Mouse (Mus musculus) frontal cortex, adult (tissue): Measurements from ENCODE around the gene Pcgf1.

Experiments used
- ATAC-seq: cut with Nextera tagmentation; 2 replicates; pipeline ENCODE4 v1.9.2; 2017; ENCODE audit warnings: mild to moderate bottlenecking, moderate library complexity, mixed read lengths; ENCODE audit not compliant: low TSS enrichment

The Pcgf1 gene

DNA sequence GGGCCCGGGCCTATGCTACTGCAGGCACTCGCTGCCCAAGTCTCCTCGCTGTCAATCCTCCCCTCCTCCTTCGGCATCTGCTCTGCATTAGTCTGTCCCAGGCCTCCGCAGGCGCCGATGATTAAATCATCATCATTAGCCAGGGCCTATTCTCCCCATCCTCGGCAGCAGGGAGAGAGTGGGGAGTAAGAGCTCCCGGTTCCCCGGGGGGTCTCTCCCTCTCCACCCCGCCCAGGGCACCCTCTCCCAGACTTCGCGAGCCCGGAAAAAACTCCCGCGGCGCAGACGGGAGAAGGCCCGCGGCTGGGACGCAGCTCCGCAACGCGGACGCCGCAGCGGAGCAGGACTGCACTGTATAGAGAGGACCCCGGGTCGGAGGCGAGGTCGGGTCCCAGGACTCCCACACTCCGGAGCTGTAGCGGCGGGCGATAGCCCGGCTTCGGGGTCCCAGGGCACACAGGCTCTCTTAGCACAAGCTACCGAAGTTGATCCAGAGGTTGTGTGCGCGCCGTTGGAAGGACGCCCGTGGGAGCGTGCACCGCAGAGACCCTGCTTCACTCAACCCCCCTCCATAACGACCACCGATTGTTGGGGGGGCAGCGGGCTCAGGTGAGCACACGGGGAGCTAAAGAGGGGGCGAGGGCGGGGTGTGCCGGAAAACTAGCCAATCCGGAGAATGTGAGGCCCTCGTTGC is at the start of gene Pcgf1:
Gene Pcgf1 (plus strand): TSS at position 240 of the 694 bp plus-strand sequence.
- peak; percentile 39; the same call in 1 of the 2 replicates for ATAC-seq

DNA sequence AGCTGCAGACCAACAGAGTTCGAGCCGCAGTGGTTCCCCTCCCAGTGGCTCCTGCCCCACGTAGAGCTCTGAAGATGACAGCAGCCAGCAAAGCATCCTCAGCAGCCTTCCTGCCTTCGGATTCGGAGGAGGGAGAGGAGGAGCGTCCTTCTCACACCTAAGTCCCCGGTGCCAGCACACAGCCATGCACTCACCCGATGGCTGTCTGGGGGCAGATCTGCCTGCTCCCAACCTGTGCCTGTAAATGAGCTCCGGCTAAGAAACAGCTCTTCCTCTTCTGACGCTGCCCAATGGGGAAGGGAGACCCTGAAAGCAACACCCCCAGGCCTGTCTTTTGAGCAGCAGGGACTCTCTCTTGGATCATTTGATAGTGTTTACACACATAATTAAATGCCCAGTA is 47.9 kb upstream of the Pcgf1 start:
- no peak for ATAC-seq

DNA sequence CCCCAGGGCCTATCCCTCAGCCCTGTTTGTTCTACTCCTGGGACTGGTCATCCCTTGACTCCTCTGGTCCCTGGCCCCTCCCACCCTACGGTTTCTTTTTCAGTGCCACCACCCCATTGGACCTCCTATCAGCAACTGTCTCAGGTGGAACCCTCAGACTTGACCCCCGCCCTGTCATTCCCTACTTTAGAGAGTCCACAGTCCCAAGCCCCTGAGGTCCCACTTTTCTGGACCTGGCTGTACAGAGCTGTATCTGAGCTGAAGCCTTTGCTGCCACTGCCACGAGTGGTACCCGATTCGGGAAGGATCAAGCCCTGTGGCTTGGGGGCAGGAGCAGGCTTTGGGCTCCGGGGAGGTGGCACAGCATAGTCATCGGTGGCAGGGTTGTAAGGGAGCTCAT is 46.6 kb upstream of the Pcgf1 start:
- no peak for ATAC-seq

DNA sequence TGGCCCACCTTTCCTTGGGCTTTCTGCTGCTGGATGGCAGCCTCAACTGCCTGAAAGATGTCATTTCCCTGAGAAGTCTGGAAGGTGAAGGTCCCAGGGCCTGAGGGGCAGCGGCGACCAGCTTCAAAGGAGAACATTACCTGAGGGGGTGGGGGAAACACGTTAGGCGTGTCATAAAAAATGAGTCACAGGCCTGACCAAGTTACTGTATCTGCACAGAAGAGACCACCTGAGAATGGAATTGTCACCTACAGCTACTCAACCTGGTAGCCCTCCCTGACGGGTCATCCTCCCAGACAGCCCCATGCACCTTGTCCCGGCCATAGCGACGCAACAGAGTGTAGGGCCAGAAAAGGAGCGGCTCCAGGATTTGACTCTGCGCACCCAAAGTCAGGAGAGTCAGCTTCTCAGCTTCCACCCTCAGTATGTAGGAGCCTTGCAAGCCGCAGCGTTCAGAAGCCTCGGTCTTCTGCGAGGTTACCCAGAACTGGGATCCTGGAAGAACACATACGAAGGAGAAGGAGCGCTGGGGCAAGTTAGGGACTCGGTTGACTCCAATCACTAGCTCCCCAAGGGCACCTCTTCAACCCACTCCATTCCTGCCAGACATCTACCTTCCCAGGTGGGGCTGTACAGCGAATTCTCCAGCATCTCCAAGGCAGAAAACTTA is 45.6 kb upstream of the Pcgf1 start:
- ATAC-seq, result no peak

DNA sequence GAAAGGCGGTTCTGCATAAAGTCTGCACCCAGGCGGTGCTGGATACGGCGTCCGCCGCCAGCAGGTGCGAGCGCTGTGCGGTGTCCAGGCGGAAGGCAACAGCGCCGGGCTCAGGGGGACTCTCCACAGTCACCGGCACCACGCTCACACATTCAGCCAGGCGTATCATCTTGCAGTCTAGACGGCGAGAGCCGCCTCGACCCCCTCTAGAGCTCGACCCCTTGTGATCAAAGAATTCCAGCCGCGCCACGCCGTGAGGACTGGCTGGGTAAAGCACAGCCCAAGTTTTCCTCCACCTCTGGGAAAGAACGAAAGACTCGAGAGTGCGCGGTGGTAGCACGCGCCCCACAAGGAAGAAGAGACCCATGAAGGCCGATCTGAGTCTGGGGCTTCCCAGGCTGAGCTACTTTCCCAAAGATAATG is 44.9 kb upstream of the Pcgf1 start:
- ATAC-seq, result peak; percentile 48

DNA sequence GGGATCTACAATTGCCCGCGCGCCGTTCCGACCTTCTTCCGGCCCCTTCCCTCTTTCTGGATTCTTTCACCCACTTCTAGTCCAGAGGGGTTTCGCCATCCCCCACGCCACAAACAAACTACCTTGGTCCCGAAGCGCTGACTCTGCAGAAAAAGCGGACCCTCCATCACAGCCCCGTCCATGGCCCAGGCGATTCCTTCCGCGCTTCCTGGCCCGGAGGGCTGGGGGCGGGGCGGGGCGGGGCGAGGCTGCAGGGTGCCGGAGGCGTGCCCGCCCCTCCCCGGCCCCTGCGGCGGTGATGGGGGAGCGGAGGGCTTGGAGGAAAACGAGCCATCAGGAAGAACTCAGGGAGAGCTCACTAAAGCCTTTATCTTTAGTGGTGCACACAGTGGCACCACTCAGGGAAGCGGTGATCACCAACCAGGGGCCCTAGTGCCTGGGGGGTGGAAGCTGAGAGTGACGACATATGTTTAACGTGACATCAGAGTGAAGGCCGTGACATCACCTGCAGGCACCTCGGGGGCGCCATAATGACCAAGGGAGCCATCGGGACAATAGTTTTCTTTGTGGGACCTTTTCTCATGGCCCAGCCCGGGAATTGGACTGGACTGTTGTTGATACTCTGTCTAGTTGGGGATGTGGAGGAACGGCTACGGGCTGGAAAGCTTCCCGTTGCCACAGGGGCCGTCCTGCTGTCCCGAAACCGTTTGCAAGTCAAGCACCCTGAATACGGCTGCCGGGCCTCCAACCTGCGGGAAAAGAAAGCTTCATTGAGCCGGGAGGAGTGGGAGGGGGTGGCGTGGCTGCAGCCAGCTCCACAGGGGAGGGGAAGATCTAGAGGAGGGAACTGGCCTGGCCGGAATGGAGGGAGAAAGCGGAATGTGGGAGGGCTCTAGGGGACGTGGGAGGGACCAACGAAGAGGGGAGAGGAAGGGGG is 44.2 kb upstream of the Pcgf1 start, which contains the start of the genes Dok1 and Loxl3:
Gene Dok1 (minus strand): TSS at position 223 of the 937 bp plus-strand sequence.
Gene Loxl3 (plus strand): TSS at position 925 of the 937 bp plus-strand sequence.
- peak; percentile 29; the same call in 1 of the 2 replicates for ATAC-seq

DNA sequence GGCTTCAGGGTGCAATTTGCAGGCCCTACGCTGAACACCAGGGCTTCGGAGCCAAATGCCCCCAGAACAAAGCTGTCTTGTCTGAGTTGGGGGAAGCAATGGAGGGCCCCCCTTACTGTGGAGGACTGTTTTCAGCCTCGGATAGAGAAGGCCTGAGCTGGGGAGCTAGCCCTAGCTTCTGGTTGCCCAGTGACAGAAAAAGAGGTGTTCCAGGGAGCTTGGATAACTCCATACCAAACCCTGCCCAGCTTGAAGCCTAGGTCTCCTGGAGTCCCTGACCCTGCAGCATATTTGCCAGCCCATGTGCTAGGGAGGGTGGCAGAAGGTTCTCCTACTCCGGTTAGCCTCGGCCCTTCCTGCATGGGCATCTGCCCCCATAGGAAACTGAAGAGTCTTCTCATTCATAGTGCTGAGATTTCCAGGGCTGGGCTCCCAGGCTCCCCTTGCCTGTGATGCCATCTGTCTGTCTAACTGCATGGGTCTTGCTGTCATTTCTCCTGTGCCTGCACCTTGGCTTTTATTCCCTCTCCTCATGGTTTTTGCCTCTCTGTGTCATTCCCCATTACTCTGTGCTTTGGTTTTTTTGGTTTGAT is 43.1 kb upstream of the Pcgf1 start:
- ATAC-seq, result no peak

DNA sequence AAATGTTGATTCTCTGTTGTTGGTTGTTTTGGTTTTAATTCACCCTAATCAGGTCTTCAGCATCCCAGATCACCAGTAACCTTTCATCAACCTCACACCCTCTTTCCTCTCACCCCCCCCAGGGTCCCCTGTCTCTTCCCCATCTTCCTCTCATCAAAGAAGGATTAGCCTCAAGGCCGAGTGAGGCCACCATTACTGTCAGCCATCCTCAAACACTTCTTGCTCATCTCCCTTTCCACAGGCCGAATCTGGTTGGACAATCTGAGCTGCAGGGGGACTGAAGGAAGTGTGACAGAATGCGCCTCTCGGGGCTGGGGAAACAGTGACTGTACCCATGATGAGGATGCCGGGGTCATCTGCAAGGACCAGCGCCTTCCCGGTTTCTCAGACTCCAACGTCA is 40.5 kb upstream of the Pcgf1 start:
- no peak for ATAC-seq

DNA sequence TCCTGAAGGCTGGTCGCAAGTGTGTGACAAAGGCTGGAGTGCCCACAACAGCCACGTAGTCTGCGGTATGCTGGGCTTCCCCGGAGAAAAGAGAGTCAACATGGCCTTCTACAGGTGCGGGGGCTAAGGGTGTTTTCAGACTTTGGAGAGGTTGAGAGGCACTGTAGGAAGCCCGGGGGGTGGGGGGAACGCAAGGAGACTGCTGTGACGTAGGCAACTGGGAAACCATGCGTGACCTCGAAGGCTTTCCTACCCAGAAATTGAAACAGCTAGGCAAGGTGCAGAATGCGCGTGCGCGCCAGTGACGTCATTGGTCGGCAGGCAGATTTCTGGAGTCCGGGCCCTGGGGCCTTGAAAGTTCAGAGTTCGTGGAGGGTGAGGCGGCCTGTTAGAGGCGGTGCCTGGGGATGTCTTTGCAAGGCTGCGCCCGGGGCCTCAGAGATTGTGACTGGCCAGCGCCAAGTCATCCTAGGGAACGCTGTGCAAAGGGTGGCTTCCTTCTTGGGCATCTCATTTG is 39.1 kb upstream of the Pcgf1 start:
- ATAC-seq, result peak; percentile 87

DNA sequence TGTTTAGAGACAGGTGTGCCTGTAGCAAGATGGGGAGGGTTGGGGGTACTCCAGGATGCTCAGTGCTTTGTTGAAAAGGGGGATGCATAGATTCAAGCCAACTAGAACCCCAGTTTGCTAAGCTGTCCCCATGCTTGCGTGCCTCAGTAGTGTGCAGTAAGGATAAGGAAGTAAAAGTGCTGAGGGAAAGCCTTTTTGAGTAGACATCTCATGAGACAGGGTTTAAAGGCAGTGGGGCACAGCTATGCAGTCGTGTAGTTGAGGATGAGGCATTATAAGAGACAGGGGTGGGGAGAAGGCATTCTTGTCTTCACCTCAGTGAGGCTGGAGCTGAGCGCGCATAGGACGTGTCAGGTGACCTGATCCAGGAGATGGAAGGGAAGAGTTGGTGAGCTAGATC is 37.1 kb upstream of the Pcgf1 start:
- ATAC-seq, result no peak

DNA sequence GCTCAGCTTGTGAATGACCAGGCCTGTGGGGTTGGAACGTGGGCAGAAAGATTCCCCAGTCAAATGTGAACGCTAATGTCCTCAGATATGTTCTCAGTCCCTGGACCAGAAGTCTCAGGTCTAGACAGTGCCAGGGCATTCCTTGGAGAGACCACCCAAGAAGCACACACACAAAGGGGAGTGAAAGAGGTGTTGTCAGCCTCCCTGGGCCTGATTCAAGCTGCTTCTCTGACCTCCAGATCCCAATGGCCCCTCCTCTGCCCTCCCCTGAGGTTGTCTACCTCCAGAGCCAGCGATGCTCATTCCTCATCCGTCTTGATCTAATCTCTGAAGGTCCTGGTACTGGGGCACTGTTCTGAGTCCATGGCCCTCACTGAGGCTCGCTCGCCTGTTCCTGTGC is 34.1 kb upstream of the Pcgf1 start:
- ATAC-seq, result no peak

DNA sequence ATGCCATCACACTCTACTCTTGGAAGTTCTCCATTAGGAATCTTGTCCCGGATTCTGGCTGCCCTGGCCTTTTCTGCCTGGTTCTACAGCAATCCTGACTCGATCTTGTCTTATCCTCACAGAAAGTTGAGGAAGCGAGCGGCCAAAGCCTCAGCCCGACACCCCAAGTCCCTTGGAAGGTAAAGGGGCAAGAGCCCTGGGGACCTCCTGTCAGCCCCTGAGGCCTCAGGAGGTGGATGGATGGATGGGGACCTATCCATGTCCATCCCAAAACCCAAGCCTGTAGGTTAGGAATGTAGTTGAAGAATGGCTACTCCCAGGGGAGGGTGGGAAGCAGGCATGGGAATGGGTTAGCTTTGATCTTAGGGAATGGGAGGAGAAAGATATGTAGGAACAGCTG is 33.7 kb upstream of the Pcgf1 start:
- no peak for ATAC-seq

DNA sequence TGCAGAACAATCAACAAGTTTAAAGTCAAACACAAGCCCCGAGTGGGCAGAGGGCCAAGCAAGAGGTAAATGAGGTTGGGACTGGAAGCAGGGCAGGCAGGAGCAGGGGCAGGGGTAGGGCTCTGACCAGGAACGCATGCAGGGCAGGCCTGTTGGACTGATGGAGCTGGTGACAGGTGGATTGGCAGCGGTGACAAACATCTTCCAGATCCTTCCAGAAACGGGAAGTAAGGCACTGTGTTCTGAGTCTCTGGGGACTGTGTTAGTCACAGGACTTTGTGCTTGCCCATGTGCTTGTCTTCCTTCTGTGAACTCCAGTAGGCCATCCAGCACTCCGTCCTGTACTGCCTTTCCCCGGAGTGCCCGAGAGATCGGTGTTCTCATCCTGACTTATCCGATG is 32.9 kb upstream of the Pcgf1 start:
- ATAC-seq, result no peak; the same call in 1 of the 2 replicates

DNA sequence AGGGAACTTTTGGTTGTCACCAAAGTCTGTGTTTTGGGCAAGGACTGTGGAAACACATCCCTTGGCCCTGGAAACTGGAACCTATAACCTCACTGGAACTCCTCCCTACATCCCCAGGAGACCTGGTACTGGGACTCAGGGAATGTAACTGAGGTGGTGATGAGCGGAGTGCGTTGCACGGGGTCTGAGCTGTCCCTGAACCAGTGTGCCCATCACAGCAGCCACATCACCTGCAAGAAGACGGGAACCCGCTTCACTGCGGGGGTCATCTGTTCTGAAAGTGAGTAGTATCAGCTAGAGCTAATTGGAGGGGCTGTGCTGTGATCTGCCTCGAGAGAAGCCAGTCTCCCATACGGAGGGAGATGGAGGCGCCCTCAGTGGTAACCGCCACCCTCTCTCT is 28.3 kb upstream of the Pcgf1 start:
- no peak for ATAC-seq

DNA sequence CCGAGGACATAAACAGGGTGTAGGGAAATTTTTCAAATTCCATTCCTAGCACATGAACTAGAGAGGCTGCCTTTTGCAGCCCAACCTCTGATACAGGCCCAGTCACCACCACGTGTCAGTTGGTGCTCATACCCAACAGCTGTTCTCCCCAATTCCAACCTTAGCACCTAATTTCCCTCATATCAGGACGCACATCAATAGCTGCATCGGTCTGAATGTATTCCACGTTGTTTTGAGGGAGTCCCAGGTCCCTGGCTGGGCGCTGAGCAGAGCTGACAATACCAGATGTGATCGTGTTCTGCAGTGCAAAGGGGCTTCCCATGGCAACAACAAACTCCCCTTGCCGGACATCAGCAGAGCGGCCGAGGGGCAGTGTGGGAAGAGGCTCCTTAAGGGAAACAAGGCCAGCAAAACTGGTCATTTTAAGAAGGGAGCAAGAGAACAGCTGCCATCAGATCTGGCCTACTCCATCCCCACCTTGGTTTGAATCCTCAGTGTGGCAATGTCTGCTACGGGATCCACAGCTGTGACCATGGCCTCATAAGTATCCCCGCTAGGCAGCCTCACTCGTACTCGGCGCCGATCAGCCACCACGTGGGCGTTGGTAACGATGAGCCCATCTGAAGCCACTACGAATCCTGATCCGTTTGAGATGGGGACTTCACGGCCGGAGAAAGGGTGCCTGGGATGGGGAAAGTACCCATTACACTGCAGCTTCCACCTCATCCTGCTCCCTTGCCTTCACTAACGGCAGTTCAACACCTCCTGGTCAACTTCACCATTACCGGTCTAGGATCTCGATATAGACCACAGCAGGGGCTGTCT is 24.3 kb upstream of the Pcgf1 start:
- peak; percentile 9; the same call in 1 of the 2 replicates for ATAC-seq

DNA sequence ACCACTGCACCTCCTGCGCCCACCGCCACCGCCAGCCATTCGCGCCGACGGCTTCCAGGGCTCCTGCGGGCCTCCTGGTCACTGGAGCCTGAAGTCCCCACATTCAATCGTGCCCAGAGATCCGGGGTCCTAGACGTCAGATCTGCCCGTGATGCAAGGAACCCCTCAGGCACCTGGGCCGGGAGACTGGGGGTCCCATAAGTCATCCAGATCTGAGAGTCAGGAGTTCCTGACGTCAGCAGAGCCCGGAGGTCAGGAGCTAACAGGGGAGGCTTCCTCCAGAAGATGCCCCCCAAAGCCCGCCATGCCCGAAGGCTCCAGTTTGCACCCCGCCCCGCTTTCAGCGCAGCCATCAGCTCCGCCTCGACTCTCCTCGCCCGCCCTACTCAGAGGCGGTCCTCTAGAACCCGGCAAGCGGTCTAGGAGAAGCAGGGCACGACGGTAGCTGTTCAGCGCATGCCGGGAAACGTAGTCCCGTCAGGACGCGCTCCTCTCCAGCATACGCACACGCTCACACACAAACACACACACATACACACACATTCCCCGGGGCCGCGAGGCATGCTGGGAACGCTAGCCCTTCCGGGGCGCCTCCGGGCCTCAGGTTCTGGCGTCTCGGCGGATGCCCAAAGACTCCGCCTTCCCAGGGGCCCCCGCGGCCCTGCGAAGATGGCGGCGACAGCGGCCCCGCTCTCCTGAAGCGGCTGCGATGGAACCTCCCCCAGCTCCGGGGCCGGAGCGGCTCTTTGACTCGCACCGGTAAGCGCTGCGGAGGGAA is 23.4 kb upstream of the Pcgf1 start, which contains the start of gene Aup1:
Gene Aup1 (plus strand): TSS at position 448 of the 778 bp plus-strand sequence.
- peak; percentile 89 for ATAC-seq

DNA sequence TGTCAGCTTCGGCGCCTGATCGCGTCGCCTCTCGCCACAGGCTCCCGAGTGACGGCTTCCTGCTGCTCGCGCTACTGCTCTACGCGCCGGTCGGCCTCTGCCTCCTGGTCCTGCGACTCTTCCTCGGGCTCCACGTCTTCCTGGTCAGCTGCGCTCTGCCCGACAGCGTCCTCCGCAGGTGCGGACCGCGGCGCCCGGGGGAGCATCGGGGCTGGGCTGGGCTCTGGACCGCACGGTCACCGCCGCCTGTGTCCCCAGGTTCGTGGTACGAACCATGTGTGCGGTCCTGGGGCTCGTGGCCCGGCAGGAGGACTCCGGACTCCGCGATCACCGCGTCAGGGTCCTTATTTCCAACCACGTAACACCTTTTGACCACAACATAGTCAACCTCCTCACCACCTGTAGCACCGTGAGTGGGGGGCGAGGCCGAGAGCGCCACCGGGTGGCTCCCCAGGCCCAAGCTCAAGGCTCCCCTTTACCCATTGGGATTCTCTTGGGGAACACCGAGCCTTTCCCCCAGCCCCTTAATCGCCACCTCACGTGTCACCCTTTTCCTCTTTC is 22.7 kb upstream of the Pcgf1 start, which contains the start of gene Htra2:
Gene Htra2 (minus strand): TSS at position 403 of the 561 bp plus-strand sequence.
- ATAC-seq, result peak; percentile 24

DNA sequence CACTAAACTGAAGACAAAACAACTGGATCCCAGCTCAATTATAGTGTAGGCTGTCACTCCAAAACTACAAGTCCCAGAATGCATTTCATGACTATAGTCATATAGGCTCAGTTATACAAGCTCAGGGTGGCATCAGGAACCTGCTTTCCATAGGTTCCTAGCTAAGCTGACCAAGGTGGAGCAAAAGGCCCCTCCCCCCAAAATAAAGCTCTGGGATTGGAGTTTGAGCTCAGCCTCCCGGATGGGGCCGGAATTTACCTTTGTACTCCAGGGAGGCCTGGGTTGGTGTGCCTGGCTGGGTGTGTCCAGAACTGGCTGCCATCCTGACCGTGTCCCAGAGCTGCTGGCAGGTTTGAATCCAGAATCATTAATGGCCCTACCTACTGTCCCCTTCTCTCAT is 19.9 kb upstream of the Pcgf1 start, which contains the start of gene Dqx1:
Gene Dqx1 (plus strand): TSS at position 55 of the 400 bp plus-strand sequence.
- peak; percentile 26 for ATAC-seq

DNA sequence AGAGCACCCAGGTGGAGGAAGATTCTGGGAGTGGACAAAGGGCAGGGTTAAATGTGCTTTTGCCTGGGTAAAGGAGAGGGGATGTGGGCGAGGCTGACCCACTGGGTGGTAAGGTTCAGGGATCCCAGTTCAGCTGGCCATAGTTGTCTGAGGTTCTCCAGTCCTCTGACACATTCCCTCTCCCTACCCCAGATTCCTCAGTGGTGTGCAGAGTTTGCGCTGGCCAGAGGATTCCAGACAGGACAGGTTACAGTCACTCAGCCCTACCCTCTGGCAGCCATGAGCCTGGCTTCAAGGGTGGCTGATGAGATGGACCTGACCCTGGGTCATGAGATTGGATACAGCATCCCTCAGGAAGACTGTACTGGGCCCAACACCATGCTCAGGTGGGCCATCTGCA is 18.9 kb upstream of the Pcgf1 start:
- no peak for ATAC-seq
